Mouse (Mus musculus): ENCODE measurements around the gene Klc1.

- TF ChIP-seq POLR2A (IDR thresholded peaks at IDR 0.05; ENCODE audit: extremely low read depth, insufficient read depth, low read length) = no peak
- no peak for TF ChIP-seq CTCF (IDR thresholded peaks at IDR 0.05; ENCODE audit: low read depth, low read length)
These were observed 42.0 kb downstream of the Klc1 start for GRCm38 (mm10) chr12:111800459-111801183.

Data from liver, adult 2 months (tissue).